Mouse (Mus musculus) cortical plate, adult 2 months (tissue): ENCODE measurements around the gene Amotl2.

ENCODE experiments used
- CTCF ChIP-seq: fragments of 200-500 bp; IDR thresholded peaks from 2 replicates; pipeline ENCODE4 v1.5.1; 2011; ENCODE audit warnings: mild to moderate bottlenecking, control low read depth, low read length; ENCODE audit not compliant: insufficient read depth; ENCODE audit errors: extremely low read depth
- POLR2A ChIP-seq: fragments of 200-500 bp; IDR thresholded peaks from 2 replicates; pipeline ENCODE4 v1.6.1; 2011; ENCODE audit warnings: mild to moderate bottlenecking, low read length, control low read depth; ENCODE audit not compliant: insufficient read depth; ENCODE audit errors: extremely low read depth

DNA sequence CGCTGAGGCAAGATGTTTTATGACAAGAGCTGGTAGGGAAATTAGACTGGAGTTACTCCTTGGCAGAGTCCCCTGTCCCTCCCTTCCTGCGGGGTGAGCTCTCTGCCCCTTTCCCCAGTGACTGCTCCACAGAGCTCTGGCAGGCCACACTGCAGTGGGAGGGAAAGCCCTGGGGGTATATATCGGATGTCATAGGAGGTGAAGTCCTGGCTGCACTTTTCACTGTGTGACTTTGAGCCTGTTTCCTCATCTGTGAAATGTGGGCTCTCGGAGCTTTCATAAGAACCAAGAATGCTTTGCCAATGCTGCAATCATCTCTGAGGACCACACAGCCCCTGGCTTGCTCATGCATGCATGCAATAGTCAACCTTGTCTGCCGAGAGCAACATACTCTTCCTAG, 30.3 kb downstream of the Amotl2 start:
- TF ChIP-seq POLR2A, result no peak
- TF ChIP-seq CTCF, result no peak
